Mouse (Mus musculus): ENCODE measurements at regions not wholly inside any gene's neighbourhood (a gene's known extent, or its start where the extent isn't known, plus 50 kb on each side); places are given as distances from the start of the nearest gene placed in this dataset.

DNA sequence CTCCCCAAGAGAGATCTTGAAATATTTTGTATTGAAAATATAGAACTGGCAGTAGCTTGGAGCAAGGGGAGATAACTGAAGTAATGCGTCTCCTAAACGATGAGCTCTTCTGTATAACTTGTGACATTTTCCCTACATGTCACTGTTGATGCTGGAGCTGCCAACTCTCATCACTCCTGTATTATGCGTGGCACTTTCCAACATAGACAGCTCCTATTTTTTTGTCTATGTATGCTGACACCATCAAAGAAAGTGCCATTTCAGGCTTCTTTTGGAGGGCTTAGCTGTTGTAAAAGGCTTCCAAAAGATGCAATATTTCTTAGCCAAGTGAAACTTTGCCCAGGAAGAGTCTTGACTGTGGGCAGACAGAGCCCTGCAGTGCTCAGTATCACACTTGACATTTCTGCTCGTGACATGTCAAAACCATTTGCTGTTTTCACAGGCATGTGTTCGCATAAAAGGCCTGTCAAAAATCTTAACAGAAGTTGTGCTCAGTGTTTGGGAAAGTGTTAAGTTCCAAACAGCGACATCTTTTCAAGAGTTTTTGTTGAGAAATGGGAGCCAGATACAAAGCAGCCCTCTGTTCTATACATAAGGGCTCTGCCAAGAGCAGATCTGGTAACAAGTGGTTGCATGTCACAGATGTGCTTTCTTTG, 53.6 kb upstream of the Otol1 start:
- peak in 1 of 2 experiments; percentile 8 for DNase-seq (ENCODE audit: extremely low spot score in 1 of 2, low spot score in 2 of 2)
- intact Hi-C loops (cut with DNase I): no loop called here

- intact Hi-C loops (cut with DNase I): no loop called here
- no peak for DNase-seq (ENCODE audit: extremely low spot score in 1 of 2, low spot score in 2 of 2)
Measured at GRCm38 (mm10) chr3:69922792-69923418, 63.2 kb upstream of the Sptssb start.

DNA sequence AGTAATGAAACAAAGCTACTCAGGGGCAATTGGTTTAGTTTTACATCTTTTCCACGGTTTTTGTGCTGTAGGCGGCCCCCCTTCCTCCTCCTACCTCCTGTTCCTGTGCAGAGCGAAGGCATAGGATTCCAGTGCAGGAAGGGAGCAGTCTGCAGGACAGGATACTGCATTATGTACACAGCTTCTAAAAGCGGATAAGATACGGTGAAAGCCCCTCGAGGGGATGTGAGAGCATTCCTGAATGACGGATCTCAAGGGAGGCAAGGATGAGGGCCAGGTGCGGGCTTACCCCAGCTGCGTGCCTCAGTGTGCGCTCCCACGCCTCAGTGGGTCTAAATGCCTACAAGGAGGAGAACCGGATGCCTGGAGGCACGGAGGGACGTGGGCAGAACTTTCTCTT, 53.1 kb upstream of the Sptssb start:
- intact Hi-C loops (cut with DNase I): no loop called here
- DNase-seq (ENCODE audit: extremely low spot score in 1 of 2, low spot score in 2 of 2): no peak

GRCm38 (mm10) chr3:69910073-69910472, 50.3 kb upstream of the Sptssb start:
- intact Hi-C loops (cut with DNase I): no loop called here

More at GRCm38 (mm10) chr3:69910073-69910472, 50.3 kb upstream of the Sptssb start:
- no peak for DNase-seq (ENCODE audit: extremely low spot score in 1 of 2, low spot score in 2 of 2)

Measured in left cerebral cortex, postnatal 10 days (tissue).